Mouse (Mus musculus) bone marrow macrophage, adult 2 months (primary cell): ENCODE results near the gene Ptges3l.

Experiments
- CTCF ChIP-seq: IDR thresholded peaks from 2 replicates; pipeline ENCODE4 v1.5.1; 2012; ENCODE audit warnings: low read depth, mild to moderate bottlenecking, low read length, moderate library complexity
- POLR2A ChIP-seq: IDR thresholded peaks from 2 replicates; pipeline ENCODE4 v1.6.1; 2012; ENCODE audit warnings: mild to moderate bottlenecking, low read depth, low read length, borderline replicate concordance

DNA sequence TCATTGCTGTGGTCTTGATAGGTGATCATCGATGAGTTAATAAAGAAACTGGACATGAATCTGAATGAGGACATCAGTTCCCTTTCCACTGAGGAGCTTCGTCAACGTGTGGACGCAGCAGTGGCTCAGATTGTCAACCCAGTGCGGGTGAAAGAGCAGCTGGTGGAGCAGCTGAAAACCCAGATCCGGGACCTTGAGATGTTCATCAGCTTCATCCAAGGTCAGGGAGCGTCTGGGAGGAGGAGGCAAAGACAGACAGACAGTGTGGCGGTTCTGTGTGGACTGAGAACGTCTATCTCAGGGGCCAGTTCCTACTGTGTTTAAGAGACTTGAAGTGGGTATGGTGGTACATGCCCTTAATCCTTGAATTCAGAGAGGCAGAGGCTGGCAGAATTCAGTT is 6.2 kb upstream of the Ptges3l start:
- TF ChIP-seq POLR2A (no peak), CTCF (no peak)
